Mouse (Mus musculus) frontal cortex, postnatal 36 days (tissue): ENCODE measurements around the gene Qsox2.

Source experiments
- DNase-seq, 2 experiments: peaks; one replicate each; pipeline ENCODE4 v3.0.0; 2022; ENCODE audit warnings: low spot score in 2 of 2

The Qsox2 gene

DNA sequence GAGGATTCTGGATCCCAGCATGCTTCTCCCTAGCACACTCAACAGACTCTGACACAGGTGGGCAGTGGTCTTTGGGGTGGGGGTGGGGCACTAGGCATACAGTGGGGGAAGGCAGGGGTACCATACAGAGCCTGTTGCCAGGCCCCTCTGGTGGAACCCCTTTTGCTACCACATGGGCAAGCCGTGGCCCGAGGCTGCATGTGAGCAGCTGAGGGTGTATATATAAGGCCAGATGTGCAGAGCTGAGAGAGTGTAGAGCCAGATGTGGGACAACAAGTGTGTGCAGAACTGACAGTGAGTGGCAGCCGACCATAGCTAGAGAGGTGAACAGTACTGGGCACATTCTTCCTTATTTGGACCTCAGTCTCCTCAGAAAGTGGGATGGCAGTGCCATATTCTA is 70.4 kb downstream of the Qsox2 start:
- DNase-seq: no peak
